Mouse (Mus musculus) spleen, adult 2 months (tissue): ENCODE measurements around the gene Fyn. TPM values are rescaled to one million over a fixed set of nuclear protein-coding genes. Genes with fewer than 3 reads are reported as not detected.

ENCODE experiments used
- DNase-seq, 2 experiments: peaks; one replicate each; pipeline versions ENCODE4 v3.0.0 to v3.0.0-alpha.2; 2012 to 2021; ENCODE audit warnings: low spot score in 2 of 2, low read depth in 1 of 2
- H3K27ac ChIP-seq: fragments of 200-500 bp; 2 replicates; pipeline ENCODE4 v1.5.1; 2012; ENCODE audit warnings: low read length, inconsistent platforms; ENCODE audit not compliant: insufficient read depth
- H3K27me3 ChIP-seq: fragments of 200-500 bp; 2 replicates; pipeline ENCODE4 v1.6.1; 2012; ENCODE audit warnings: mild to moderate bottlenecking, moderate library complexity, low read length, inconsistent platforms; ENCODE audit not compliant: control insufficient read depth, insufficient read depth
- H3K36me3 ChIP-seq: fragments of 200-500 bp; 2 replicates; pipeline ENCODE4 v1.6.1; 2012; ENCODE audit warnings: mild to moderate bottlenecking, low read length, inconsistent platforms; ENCODE audit not compliant: control insufficient read depth, insufficient read depth
- H3K4me1 ChIP-seq: fragments of 200-500 bp; 2 replicates; pipeline ENCODE4 v1.6.1; 2011; ENCODE audit warnings: inconsistent platforms; ENCODE audit not compliant: control insufficient read depth, insufficient read depth, insufficient read length
- H3K4me3 ChIP-seq: fragments of 200-500 bp; 2 replicates; pipeline ENCODE4 v1.5.1; 2011; ENCODE audit warnings: mild to moderate bottlenecking, inconsistent platforms; ENCODE audit not compliant: insufficient read depth, insufficient read length; ENCODE audit errors: extremely low read depth
- CTCF ChIP-seq: fragments of 200-500 bp; IDR thresholded peaks from 2 replicates; pipeline ENCODE4 v1.5.1; 2011; ENCODE audit warnings: mild to moderate bottlenecking, inconsistent platforms; ENCODE audit not compliant: insufficient read depth, insufficient read length, insufficient replicate concordance; ENCODE audit errors: extremely low read depth
- POLR2A ChIP-seq: fragments of 200-500 bp; IDR thresholded peaks from 2 replicates; pipeline ENCODE4 v1.6.1; 2011; ENCODE audit warnings: low read depth, low read length, inconsistent platforms
- WGBS: fragments of 180-500 bp; shearing (Covaris S2); methylation state at CpG from one replicate; pipeline ENCODE4 v1.1.7; 2018; 5-methylcytosine and 5-hydroxymethylcytosine counted together
- polyA plus RNA-seq: library from polyadenylated mRNA; depleted of rRNA; stranded (reverse); fragments of >200 nt; gene quantifications from 2 replicates; pipeline ENCODE4 v1.2.3, GENCODE M21; 2012

The Fyn gene
- polyA plus RNA-seq, 1 experiment: 38.0 TPM

DNA sequence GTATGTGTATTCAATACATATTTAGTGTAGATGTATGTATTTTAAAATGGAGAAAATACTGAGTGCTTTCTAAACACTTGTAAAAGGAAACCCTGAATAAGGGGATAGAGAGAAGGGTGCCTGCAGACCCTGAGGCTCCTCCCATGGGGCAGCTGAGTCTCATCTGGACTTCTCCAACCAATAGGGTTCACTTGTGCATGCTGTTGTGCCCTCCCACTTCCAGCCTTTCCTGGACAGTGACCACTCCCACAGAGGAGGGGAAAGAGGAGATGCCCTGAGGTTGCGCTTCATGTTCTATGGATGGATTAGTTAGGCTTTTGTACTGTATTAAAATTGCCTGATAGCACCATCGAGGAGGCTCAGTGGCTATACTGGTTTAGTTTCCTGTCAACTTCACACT, 213.7 kb downstream of the Fyn start:
- no peak overlapping the region for H3K4me3 ChIP-seq

DNA sequence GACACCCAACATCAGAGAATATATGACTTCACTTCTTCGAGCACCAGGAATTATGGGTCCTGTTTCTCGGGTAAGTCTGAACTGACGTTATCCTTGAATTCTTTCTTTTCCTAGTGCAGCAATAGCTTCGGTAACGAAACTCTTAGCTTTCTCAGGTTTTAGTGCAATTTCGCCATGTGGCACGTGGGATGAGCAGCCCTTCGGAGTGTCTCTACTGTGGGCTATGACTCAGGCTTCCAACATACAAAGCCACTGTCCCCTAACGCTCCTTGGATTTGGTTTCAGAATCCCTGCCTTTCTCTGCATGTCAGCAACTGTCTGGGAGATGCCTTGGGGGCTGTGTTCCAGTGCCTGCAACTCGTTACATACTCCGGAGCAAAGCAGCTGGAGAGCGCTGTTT, 215.1 kb downstream of the Fyn start:
- DNase-seq: no peak
- Histone ChIP-seq H3K4me3 (no peak overlapping the region), H3K27me3 (no peaks in the 10 kb centered on the region), H3K27ac (no peak overlapping the region), H3K4me1 (no peaks in the 10 kb centered on the region), H3K36me3 (no peaks in the 10 kb centered on the region)
- 96% methylated on average over 12 of the region's 12 CpGs for WGBS
- no peak for TF ChIP-seq POLR2A
- no peak for TF ChIP-seq CTCF

More for the DNA sequence above, 213.7 kb downstream of the Fyn start:
- H3K27ac ChIP-seq: no peak overlapping the region
- TF ChIP-seq CTCF (no peak), POLR2A (no peak)
- no peaks in the 10 kb centered on the region for H3K27me3 ChIP-seq
- no peak for DNase-seq
- WGBS: 85% methylated on average over 2 of the region's 2 CpGs
- H3K36me3 ChIP-seq: no peaks in the 10 kb centered on the region
- no peaks in the 10 kb centered on the region for H3K4me1 ChIP-seq

DNA sequence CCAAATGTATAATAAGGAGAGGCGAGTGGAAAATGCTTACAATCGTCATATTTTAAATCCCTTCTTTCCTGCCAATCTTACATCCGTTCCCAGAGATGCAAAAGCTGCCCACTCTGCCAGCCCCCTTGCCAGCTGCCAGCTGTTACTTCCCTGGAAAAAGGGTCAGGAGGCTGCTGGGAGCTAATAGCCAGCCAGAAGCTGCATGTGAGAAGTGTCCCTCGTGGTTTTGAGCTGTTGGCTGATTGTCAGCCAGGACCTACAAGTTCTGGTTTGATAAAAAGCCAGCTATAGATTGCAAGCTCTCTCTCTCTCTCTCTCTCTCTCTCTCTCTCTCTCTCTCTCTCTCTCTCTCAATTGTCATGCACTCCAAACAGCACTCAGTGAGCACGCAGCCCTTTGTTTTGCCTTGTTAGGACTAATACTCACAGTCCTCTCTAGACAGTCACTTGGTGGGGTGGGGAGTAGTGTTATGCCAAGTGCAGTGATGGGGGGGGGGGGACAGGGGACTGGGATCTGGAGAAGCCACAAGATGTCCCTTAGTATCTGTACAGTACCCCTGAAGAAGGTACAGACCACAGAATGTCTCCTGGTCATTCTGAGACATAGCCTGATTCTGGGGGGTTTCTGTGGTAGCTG, 218.8 kb downstream of the Fyn start:
- TF ChIP-seq POLR2A (no peak), CTCF (no peak)
- Histone ChIP-seq H3K4me1 (no peaks in the 10 kb centered on the region), H3K36me3 (no peaks in the 10 kb centered on the region), H3K4me3 (no peak overlapping the region), H3K27me3 (no peaks in the 10 kb centered on the region), H3K27ac (no peak overlapping the region)
- no peak for DNase-seq
- 75% methylated on average over 5 of the region's 5 CpGs for WGBS

DNA sequence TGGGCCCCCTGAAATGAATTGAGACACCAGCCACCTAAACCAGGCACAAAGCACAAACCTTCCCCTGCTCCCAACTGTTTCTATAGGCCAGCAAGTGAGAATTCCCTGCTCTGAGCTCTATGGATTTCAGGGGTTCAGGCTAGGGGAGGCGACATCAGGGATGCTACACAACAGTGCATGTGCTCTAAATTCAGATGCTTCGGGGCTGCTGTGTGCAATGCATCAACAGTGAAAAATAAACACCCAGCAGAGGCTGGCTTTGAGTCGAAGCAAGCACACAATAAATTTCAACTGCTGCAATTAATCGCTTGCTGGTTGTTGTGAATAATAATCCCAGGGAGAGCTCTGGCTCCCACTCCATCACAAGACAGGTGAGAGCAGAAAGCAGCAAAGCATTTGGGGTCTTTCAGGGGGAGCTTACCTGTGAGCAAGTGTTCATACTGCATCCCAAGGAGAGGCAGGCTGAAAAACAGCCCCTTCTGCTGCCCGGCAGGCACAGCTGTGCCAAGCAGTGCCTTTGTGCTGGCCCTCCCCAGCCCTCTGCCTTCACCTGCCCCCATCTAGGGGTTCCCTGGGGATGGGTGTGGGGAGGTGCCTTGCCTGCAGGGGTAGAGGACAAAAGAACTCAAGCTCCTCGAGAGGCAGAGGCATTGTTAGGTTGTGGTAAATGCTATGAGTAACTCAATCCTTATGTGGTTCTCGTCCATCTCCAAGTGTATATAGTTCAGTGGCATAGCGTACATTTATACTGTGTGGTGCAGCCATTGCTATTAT, 219.5 kb downstream of the Fyn start:
- Histone ChIP-seq H3K27me3 (no peaks in the 10 kb centered on the region), H3K27ac (no peak overlapping the region), H3K36me3 (no peaks in the 10 kb centered on the region), H3K4me1 (no peaks in the 10 kb centered on the region), H3K4me3 (no peak overlapping the region)
- 86% methylated on average over 8 of the region's 8 CpGs for WGBS
- no peak for TF ChIP-seq CTCF
- no peak for TF ChIP-seq POLR2A
- no peak for DNase-seq

DNA sequence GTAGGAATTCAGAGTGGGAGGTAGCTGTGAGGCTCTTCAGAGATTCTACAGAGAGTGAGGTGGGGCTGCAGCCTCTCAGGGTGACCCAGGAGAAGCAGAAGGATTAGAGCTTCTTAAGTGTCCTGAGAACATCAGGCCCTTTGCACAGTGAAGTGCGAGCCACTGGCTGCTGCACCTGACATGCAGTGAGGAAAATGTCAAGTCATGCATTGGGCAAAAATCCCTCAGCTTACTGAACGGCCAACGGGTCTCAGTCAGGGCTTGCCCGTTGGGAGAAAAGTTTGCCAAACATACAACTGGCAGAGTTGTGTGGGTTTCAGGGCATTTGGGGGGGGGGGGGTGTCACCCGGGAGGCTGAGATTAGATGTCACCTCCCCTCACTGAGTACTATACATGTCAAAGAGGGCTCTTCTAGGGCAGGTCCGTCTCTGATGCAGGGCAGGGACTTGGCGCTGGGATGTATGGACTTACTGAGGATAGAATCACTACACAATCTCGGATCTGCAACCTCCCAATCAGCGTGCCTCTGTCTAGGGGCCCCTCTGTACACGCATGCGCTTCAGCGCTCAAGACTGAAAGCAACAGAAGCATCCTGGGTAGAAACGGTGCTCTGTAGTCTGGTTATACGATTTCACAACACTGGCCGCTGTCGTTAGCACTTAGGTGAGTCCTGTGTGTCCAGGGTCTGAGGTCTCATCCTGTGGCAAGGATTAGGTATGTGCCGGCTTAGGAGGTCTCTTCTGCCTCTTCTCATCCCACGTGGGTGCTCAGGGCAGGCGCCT, 221.3 kb downstream of the Fyn start:
- no peak for TF ChIP-seq CTCF
- no peak for TF ChIP-seq POLR2A
- 58% methylated on average over 19 of the region's 19 CpGs for WGBS
- no peaks in the 10 kb centered on the region for H3K27me3 ChIP-seq
- H3K4me3 ChIP-seq: no peak overlapping the region
- H3K4me1 ChIP-seq: no peaks in the 10 kb centered on the region
- no peak for DNase-seq
- no peaks in the 10 kb centered on the region for H3K36me3 ChIP-seq
- no peak overlapping the region for H3K27ac ChIP-seq

- Histone ChIP-seq H3K4me3 (no peak overlapping the region), H3K27me3 (no peaks in the 10 kb centered on the region), H3K27ac (no peak overlapping the region), H3K4me1 (no peaks in the 10 kb centered on the region), H3K36me3 (no peaks in the 10 kb centered on the region)
- no peak for DNase-seq
- TF ChIP-seq POLR2A (no peak), CTCF (no peak)
- WGBS: 69% methylated on average over 10 of the region's 10 CpGs
These were observed 222.0 kb downstream of the Fyn start for GRCm38 (mm10) chr10:39590629-39591028.
